Comparison of ENCODE assay signal across 9 mouse cellular contexts in genomic region chr1:64078011-64078746, GRCm38 (mm10). TPM values are rescaled to one million over a fixed set of nuclear protein-coding genes. Genes with fewer than 3 reads are reported as not detected.
DNase-seq lines count a peak whose midpoint lies in the region; ATAC-seq and TF ChIP-seq lines count a peak whose summit lies in the region.
"Had no signal": no experiment of that assay in that cellular context is flagged by ENCODE, and none has a peak within 500 bp of the region (broad histone marks: within the 10 kb centered on the region; RNA-seq: fewer than 3 reads in every experiment).

No protein-coding gene starts in this region.

- H3K79me2 ChIP-seq in heart, adult 2 months (replicated peaks; ENCODE audit: control insufficient read depth, insufficient read depth, low read length), result peaks cover 13% of the 10 kb centered on the region

- TF ChIP-seq EP300 in heart, adult 2 months (IDR thresholded peaks at IDR 0.05; ENCODE audit: insufficient read depth, low read depth, low read length), result 0 out of 2 replicates have a peak, but pooled peaks have one; percentile 51

- H3K4me2 ChIP-seq in lung, embryonic 16.5 days (ENCODE audit: low read depth, low read length), result no peak overlapping the region
- H3K4me2 ChIP-seq: hindbrain, embryonic 15.5 days had no signal

- TF ChIP-seq CTCF in heart, adult 2 months (IDR thresholded peaks at IDR 0.05), result no peak
- TF ChIP-seq CTCF in bone marrow, adult 2 months (IDR thresholded peaks at IDR 0.05; ENCODE audit: control insufficient read depth, insufficient read depth, low read length), result no peak

- H3K9ac ChIP-seq in heart, adult 2 months (ENCODE audit: low read depth, low read length), result peak overlapping the region; percentile 34
- no peak overlapping the region for H3K9ac ChIP-seq in lung, embryonic 16.5 days (ENCODE audit: low read length)
- H3K9ac ChIP-seq: hindbrain, embryonic 15.5 days had no signal

- ATAC-seq in lung, embryonic 16.5 days (ENCODE audit: low read depth), result peak; percentile 23; the same call in 1 of the 2 replicates
- ATAC-seq in frontal cortex, adult (ENCODE audit: low TSS enrichment), result no peak

- intact Hi-C loops in heart, adult 2 months (cut with DNase I), result loop anchor here (1.0 kb wide), 2 partner anchors 37 to 41 kb away; no protein-coding TSS in a partner anchor
- intact Hi-C loops in heart, postnatal 25 days (cut with DNase I), result loop anchor here (5.0 kb wide), 2 partner anchors 36 to 39 kb away; no protein-coding TSS in a partner anchor

- peak in 1 of 2 experiments; percentile 69 for DNase-seq in heart, adult 2 months
- DNase-seq in heart, embryonic 10.5 days (ENCODE audit: low spot score), result no peak
- DNase-seq in heart, postnatal 25 days (ENCODE audit: low spot score), result peak; percentile 31
- DNase-seq in embryo, embryonic 9.5 days (ENCODE audit: extremely low spot score), result no peak
- DNase-seq in spleen, adult 18-20 months, result no peak

- peak overlapping the region; percentile 30 for H3K4me3 ChIP-seq in heart, adult 2 months
- H3K4me3 ChIP-seq in heart, embryonic 10.5 days, result no peak overlapping the region
- H3K4me3 ChIP-seq in bone marrow, adult 2 months (replicated peaks; ENCODE audit: control insufficient read depth, low read depth, low read length), result peak overlapping the region; percentile 19
- H3K4me3 ChIP-seq in lung, embryonic 16.5 days (ENCODE audit: low read length), result no peak overlapping the region
- H3K4me3 ChIP-seq: hindbrain, embryonic 15.5 days had no signal

- no peaks in the 10 kb centered on the region for H3K9me3 ChIP-seq in heart, embryonic 10.5 days
- H3K9me3 ChIP-seq in lung, embryonic 16.5 days (ENCODE audit: control insufficient read depth, low read length), result no peaks in the 10 kb centered on the region
- H3K9me3 ChIP-seq: hindbrain, embryonic 15.5 days had no signal

- peaks cover 16% of the 10 kb centered on the region for H3K4me1 ChIP-seq in heart, adult 2 months (ENCODE audit: control insufficient read depth, insufficient read depth, low read length)
- H3K4me1 ChIP-seq in heart, embryonic 10.5 days, result peaks cover 27% of the 10 kb centered on the region
- peaks cover 11% of the 10 kb centered on the region; the same call in 1 of the 2 replicates for H3K4me1 ChIP-seq in bone marrow, adult 2 months (ENCODE audit: control insufficient read depth, insufficient read depth, low read length)
- no peaks in the 10 kb centered on the region for H3K4me1 ChIP-seq in lung, embryonic 16.5 days (replicated peaks; ENCODE audit: control insufficient read depth, insufficient read depth, low read length)

- 39% methylated on average over 9 of the region's 9 CpGs for WGBS in heart, adult 2 months
- WGBS in heart, embryonic 10.5 days, result 75% methylated on average over 9 of the region's 9 CpGs
- WGBS in bone marrow, adult 2 months, result 44% methylated on average over 9 of the region's 9 CpGs
- 76% methylated on average over 9 of the region's 9 CpGs for WGBS in lung, embryonic 16.5 days

- no peaks in the 10 kb centered on the region for H3K27me3 ChIP-seq in heart, adult 2 months (ENCODE audit: control insufficient read depth, insufficient read depth, low read length)
- H3K27me3 ChIP-seq in heart, embryonic 10.5 days (ENCODE audit: insufficient read depth, poor library complexity, severe bottlenecking), result no peaks in the 10 kb centered on the region
- no peaks in the 10 kb centered on the region for H3K27me3 ChIP-seq in lung, embryonic 16.5 days (ENCODE audit: control insufficient read depth, insufficient read depth, low read depth, low read length)
- H3K27me3 ChIP-seq: hindbrain, embryonic 15.5 days had no signal

- peaks cover 65% of the 10 kb centered on the region for H3K36me3 ChIP-seq in heart, adult 2 months (ENCODE audit: control insufficient read depth, insufficient read depth, low read length)
- H3K36me3 ChIP-seq in heart, embryonic 10.5 days, result peaks cover 36% of the 10 kb centered on the region
- H3K36me3 ChIP-seq in lung, embryonic 16.5 days (ENCODE audit: control insufficient read depth, insufficient read depth, low read length), result peaks cover 7% of the 10 kb centered on the region

- peak overlapping the region; percentile 81 for H3K27ac ChIP-seq in heart, adult 2 months
- no peak overlapping the region for H3K27ac ChIP-seq in heart, embryonic 10.5 days
- peak overlapping the region; percentile 72 for H3K27ac ChIP-seq in bone marrow, adult 2 months (ENCODE audit: control insufficient read depth, insufficient read depth, low read depth, low read length, poor library complexity)
- no peak overlapping the region for H3K27ac ChIP-seq in lung, embryonic 16.5 days (ENCODE audit: low read length)
- H3K27ac ChIP-seq: hindbrain, embryonic 15.5 days had no signal

- TF ChIP-seq POLR2A in heart, adult 2 months (IDR thresholded peaks at IDR 0.05; ENCODE audit: insufficient read depth, low read depth, low read length), result no peak
- TF ChIP-seq POLR2A in bone marrow, adult 2 months (IDR thresholded peaks at IDR 0.05; ENCODE audit: borderline replicate concordance, control insufficient read depth, low read depth, low read length), result no peak

RNA-seq across cellular contexts. Expression of gene Klf7, which starts 43.9 kb away (rescaled TPM):
- 10 to 100 TPM; 18.4 to 18.9 TPM for total RNA-seq in heart, adult 2 months (2021)
- polyA plus RNA-seq in heart, adult 2 months (2012; rRNA removed), result 10.3 and 15.7 TPM in 2 replicates
- 15.1 and 15.8 TPM in 2 replicates for polyA plus RNA-seq in heart, embryonic 10.5 days (2016; fragmentation: Nextera tagmentation; extraction: Ambion mirVana)
- 4.7 and 18.3 TPM in 2 replicates for polyA plus RNA-seq in bone marrow, adult 2 months (2011; ENCODE audit: insufficient read depth, insufficient read length, low replicate concordance, missing spikeins)
- 10 to 100 TPM; 18.2 to 19.1 TPM for total RNA-seq in heart, postnatal 25 days (2021)
- 25.6 and 25.8 TPM in 2 replicates for polyA plus RNA-seq in lung, embryonic 16.5 days (2015; fragmentation: Nextera tagmentation; extraction: Ambion mirVana)

Comparison
In these comparisons a context has a peak if more than half of its experiments do, and no peak if none do; other contexts are left out.
1. H3K27ac ChIP-seq: peak in heart, adult 2 months (single experiment) and bone marrow, adult 2 months (single experiment); none in heart, embryonic 10.5 days (single experiment) and lung, embryonic 16.5 days (single experiment).
2. H3K4me3 ChIP-seq: peak in heart, adult 2 months (single experiment) and bone marrow, adult 2 months (single experiment); none in heart, embryonic 10.5 days (single experiment) and lung, embryonic 16.5 days (single experiment).